Mouse (Mus musculus) stomach, postnatal 0 days (tissue): ENCODE measurements at regions not wholly inside any gene's neighbourhood (a gene's known extent, or its start where the extent isn't known, plus 50 kb on each side); places are given as distances from the start of the nearest gene placed in this dataset.

Experiments
- ATAC-seq: fragments of 200-750 bp; cut with Nextera tagmentation; 2 replicates; pipeline ENCODE4 v1.8.0; 2017; ENCODE audit not compliant: low FRiP score, low TSS enrichment
- DNase-seq: peaks from one replicate; pipeline ENCODE4 v3.0.0-alpha.2; 2016; ENCODE audit warnings: low spot score
- H3K27ac ChIP-seq: fragments of 300-500 bp; sonication (generic); replicated peaks from 2 replicates; pipeline ENCODE4 v1.5.1; 2014; ENCODE audit warnings: mild to moderate bottlenecking, control low read depth
- H3K27me3 ChIP-seq: fragments of 300-500 bp; sonication (generic); 2 replicates; pipeline ENCODE4 v1.6.1; 2014; ENCODE audit warnings: low read length; ENCODE audit not compliant: control insufficient read depth, insufficient read depth
- H3K36me3 ChIP-seq: fragments of 300-500 bp; sonication (generic); 2 replicates; pipeline ENCODE4 v1.6.1; 2014; ENCODE audit warnings: low read length, mixed read lengths; ENCODE audit not compliant: control insufficient read depth, insufficient read depth
- H3K4me1 ChIP-seq: fragments of 300-500 bp; sonication (generic); replicated peaks from 2 replicates; pipeline ENCODE4 v1.6.1; 2014; ENCODE audit warnings: antibody characterized with exemption; ENCODE audit not compliant: control insufficient read depth, insufficient read depth
- H3K4me2 ChIP-seq: fragments of 300-500 bp; sonication (generic); replicated peaks from 2 replicates; pipeline ENCODE4 v1.6.1; 2014; ENCODE audit warnings: low read depth, mild to moderate bottlenecking, control low read depth, moderate library complexity
- H3K4me3 ChIP-seq: fragments of 300-500 bp; sonication (generic); 2 replicates; pipeline ENCODE4 v1.5.1; 2014; ENCODE audit warnings: low read depth, low read length, control low read depth
- H3K9ac ChIP-seq: fragments of 300-500 bp; sonication (generic); 2 replicates; pipeline ENCODE4 v1.6.1; 2014; ENCODE audit warnings: mild to moderate bottlenecking, low read length, control low read depth, mixed read lengths
- H3K9me3 ChIP-seq: fragments of 300-500 bp; sonication (generic); 2 replicates; pipeline ENCODE4 v1.6.1; 2016; ENCODE audit warnings: low read length; ENCODE audit not compliant: control insufficient read depth
- CTCF ChIP-seq: IDR thresholded peaks from 2 replicates; pipeline ENCODE4 v1.5.1; 2016; ENCODE audit warnings: antibody characterized with exemption, low read depth, mild to moderate bottlenecking, moderate library complexity
- EP300 ChIP-seq: optimal IDR thresholded peaks from 2 replicates; pipeline ENCODE3; 2016; ENCODE audit warnings: antibody characterized with exemption
- WGBS: fragments of 180-500 bp; shearing (Covaris S2); extraction: QIAGEN DNeasy Blood & Tissue Kit; methylation state at CpG from one replicate; pipeline ENCODE4 v1.1.7; 2014; 5-methylcytosine and 5-hydroxymethylcytosine counted together

DNA sequence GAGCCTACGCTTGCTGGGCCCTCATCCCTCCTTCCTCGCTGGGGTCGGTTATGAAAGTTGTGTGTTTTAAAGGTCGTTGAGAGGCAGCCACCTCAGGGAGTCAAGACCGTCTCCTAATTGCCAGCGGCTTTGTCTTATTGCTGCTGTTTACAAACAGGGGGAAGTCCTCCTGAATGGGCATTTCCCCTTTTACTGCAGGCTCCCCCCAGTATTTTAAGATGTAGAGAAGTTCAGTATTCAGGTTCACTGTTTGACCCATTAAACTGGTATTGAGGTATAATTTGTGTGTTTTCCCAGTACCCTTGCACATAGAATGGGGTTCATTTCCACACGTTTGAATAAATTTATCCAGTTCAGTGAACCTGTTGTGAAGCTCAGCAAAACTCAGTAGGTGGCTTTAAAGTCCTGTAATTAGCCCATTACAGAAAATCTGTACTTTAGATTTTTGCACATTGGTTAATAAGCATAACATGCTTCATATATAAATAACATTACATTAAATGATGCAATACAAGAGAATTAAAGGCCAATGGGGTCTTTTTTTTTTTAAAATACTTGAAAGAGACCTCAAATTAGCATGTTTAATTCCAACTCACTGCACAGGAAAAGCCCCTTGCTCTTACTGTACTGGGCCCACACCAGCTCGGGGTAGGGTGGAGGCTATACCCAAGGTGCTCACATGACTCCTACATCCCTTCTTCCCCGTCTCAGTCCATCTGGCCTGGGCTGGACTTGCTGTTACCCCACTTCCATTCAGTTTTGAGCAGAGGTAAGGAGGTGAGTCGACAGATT, 63.7 kb downstream of the Nkx2-1 start:
- DNase-seq = no peak
- 77% methylated on average over 10 of the region's 10 CpGs for WGBS
- no peaks in the 10 kb centered on the region for H3K4me1 ChIP-seq
- H3K36me3 ChIP-seq = no peaks in the 10 kb centered on the region
- no peak overlapping the region for H3K9ac ChIP-seq
- no peak overlapping the region for H3K4me3 ChIP-seq
- TF ChIP-seq EP300 (no peak), CTCF (no peak)
- no peak overlapping the region for H3K27ac ChIP-seq
- H3K4me2 ChIP-seq = no peak overlapping the region
- no peaks in the 10 kb centered on the region for H3K9me3 ChIP-seq
- ATAC-seq = no peak
- H3K27me3 ChIP-seq = no peaks in the 10 kb centered on the region

DNA sequence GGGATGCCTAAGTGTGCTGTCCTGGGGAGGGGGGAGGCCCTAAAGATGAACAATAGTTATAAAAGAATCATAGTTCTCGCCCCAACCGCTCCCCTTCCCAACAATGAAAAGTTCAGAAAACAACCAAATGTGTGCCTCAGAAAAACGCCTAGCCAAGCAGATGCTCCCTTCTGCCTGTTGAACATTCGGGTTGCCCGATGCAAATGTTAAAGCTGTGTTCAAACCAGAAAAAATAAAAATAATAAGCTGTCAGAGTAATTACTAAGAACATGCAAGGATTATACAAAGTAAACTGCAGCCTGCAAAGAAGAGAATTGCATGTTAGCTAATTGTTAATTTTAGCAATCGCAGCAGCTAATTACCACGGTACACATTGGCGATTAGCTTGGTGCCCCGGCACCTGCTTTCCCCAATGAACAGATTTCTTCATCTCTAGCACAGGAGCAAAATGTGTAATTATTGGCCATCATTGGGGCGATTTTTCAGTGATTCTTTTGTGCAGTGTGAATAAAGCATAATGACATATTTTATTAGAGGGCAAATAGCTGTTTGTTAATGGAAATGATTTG, 65.7 kb downstream of the Nkx2-1 start:
- H3K27me3 ChIP-seq = no peaks in the 10 kb centered on the region
- H3K4me3 ChIP-seq = no peak overlapping the region
- ATAC-seq (no peak), DNase-seq (no peak)
- TF ChIP-seq CTCF (no peak), EP300 (no peak)
- 76% methylated on average over 10 of the region's 10 CpGs for WGBS
- no peaks in the 10 kb centered on the region for H3K36me3 ChIP-seq
- no peak overlapping the region for H3K4me2 ChIP-seq
- H3K27ac ChIP-seq = no peak overlapping the region
- no peaks in the 10 kb centered on the region for H3K4me1 ChIP-seq
- H3K9ac ChIP-seq = no peak overlapping the region
- H3K9me3 ChIP-seq = no peaks in the 10 kb centered on the region

DNA sequence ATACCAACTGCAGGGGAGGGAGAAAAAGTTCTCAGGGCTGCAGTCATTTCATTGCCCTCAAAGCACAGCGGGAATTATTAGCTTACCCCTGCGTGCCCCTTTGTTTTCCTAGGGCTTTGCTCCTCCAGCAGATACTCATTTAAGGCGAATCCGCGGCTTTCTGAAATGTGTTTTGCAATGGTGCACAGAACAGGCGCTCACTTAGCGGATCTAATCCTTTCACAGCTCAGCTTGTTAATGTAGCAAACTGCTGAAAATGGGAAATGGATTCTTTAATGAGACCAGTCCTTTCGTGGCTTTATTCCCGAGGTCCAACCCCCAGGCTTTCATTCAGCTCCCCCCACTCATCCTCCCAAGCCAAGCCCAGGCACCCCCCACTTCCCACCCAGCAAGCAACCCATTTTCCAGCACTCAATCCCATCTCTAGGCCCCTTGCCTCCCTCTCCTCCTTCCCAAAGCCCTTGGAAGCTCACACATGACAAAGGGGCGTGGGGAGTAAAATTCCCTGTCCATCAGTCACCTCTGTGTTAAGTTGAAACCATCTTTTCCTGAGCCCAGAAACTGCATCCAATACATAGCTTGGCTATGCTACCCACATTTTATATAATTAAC, 77.1 kb downstream of the Nkx2-1 start:
- no peaks in the 10 kb centered on the region for H3K27me3 ChIP-seq
- no peak for DNase-seq
- H3K4me1 ChIP-seq = no peaks in the 10 kb centered on the region
- no peak overlapping the region for H3K27ac ChIP-seq
- no peak overlapping the region for H3K4me2 ChIP-seq
- H3K4me3 ChIP-seq = no peak overlapping the region
- no peaks in the 10 kb centered on the region for H3K9me3 ChIP-seq
- WGBS = 10% methylated on average over 10 of the region's 10 CpGs
- H3K9ac ChIP-seq = no peak overlapping the region
- no peak for ATAC-seq
- TF ChIP-seq EP300 (no peak), CTCF (no peak)
- H3K36me3 ChIP-seq = no peaks in the 10 kb centered on the region

DNA sequence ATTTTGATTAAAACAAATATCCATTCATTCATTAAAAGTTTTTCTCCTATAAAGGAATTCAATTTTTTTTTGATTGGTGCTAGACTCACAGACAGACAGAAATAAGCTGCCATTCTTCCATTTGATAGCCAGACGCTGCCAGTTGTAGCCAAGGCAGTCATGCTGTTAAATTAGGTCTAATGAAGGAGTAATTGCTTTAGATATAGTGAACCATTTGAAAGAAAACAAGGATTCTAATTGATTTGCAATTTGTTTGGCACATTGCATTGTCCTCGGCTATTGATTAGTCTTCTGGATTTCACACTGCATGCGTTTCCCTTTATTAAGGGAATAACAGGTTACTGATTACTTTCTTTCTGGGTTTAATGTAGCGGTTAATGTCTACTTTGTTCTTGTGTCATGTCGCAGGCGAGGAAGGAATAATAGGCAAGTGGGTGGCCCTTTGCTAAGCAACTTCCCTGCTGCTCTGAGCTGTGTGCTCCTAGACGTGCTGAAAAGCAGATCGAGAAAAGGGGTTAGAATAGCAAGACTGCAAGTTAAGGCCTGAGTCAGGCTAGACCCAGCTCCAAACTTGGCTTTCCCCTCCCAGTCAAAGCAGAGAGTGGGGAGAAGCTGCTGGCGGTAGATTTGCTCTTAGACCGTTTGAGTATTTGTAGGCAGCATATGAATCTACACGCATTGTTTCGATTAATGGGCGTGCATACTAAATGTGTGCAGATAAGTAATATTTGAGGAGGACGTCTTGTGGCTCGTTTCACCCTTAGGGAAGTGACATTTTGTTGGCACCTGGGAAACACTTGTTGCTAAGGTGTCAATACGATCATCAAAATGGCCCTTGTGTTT, 77.8 kb downstream of the Nkx2-1 start:
- WGBS = 15% methylated on average over 16 of the region's 16 CpGs
- H3K27me3 ChIP-seq = no peaks in the 10 kb centered on the region
- DNase-seq = no peak
- ATAC-seq = no peak
- no peaks in the 10 kb centered on the region for H3K36me3 ChIP-seq
- H3K4me2 ChIP-seq = no peak overlapping the region
- no peak overlapping the region for H3K9ac ChIP-seq
- H3K4me1 ChIP-seq = no peaks in the 10 kb centered on the region
- no peak overlapping the region for H3K4me3 ChIP-seq
- TF ChIP-seq CTCF (no peak), EP300 (no peak)
- no peak overlapping the region for H3K27ac ChIP-seq
- H3K9me3 ChIP-seq = no peaks in the 10 kb centered on the region

DNA sequence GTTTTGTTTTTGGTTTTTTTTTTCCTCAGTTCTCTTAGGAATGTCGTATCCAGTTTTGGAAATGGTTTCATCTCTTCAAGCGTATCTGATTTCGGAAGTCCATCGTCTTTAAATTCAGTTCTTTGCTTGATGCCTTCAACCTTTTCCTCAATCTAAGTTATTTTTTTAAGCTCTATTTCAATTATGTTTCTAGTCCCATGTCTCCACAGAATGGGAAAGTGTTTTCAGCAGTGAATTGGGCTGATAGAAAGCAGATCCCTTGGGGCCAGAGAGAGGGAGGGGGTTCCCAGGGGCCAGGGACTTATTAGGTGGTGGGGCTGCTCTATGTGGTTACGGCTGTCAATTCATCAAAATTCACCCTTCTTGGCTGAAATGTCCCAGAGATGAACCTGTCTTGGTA, 78.8 kb downstream of the Nkx2-1 start:
- H3K4me1 ChIP-seq = no peaks in the 10 kb centered on the region
- no peaks in the 10 kb centered on the region for H3K27me3 ChIP-seq
- DNase-seq (no peak), ATAC-seq (no peak)
- no peak overlapping the region for H3K27ac ChIP-seq
- H3K4me3 ChIP-seq = no peak overlapping the region
- H3K9ac ChIP-seq = no peak overlapping the region
- 56% methylated on average over 5 of the region's 5 CpGs for WGBS
- H3K9me3 ChIP-seq = no peaks in the 10 kb centered on the region
- no peak overlapping the region for H3K4me2 ChIP-seq
- no peak for TF ChIP-seq CTCF
- no peak for TF ChIP-seq EP300
- H3K36me3 ChIP-seq = no peaks in the 10 kb centered on the region
